In the genomic region with DNA sequence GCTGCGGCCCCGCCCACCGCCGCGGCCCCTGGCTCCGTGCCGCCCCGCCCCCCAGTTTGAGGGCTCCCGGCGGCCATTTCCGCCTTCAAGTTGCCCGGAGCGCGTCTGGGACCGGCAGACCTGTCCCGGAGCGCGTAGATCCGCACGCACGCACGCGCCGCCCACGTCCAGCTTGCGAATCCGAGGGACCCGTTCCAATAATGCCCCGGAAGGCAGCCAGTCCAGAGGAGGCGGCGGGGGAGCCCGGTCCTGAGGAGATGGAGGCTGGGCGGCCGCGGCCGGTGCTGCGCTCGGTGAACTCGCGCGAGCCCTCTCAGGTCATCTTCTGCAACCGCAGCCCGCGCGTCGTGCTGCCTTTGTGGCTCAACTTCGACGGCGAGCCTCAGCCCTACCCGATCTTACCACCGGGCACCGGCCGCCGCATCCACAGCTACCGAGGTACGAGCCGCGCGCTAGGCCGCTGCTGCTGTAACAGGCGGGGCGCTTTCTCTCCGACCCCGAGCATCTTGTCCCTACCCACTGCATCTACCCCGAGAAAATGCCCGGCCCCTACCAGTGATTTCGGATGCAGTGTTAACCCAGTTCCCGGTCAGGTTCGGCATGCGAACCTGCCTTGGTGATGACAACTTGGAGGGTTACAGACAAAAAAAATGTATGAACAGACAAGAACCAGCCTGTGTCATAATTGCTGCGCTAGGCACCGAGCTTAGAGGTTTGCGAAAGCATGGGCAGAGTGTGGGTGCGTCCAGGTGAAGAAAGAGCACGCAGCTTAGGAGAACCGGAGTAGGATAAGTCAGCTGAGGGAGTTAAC, we compare ENCODE assay signal across 8 mouse cellular contexts. TPM values are rescaled to one million over a fixed set of nuclear protein-coding genes. Genes with fewer than 3 reads are reported as not detected.
A peak's percentile ranks its signal among the peaks of the same experiment; 100 is the strongest.
DNase-seq lines count a peak whose midpoint lies in the region; ATAC-seq and TF ChIP-seq lines count a peak whose summit lies in the region.

A gene (plus strand): TSS at position 19 of the 811 bp plus-strand sequence.

- peaks cover 12% of the 10 kb centered on the region for H3K4me1 ChIP-seq in hindbrain, embryonic 16.5 days (ENCODE audit: control insufficient read depth, insufficient read depth, low read depth, low read length)
- H3K4me1 ChIP-seq in megakaryocyte, embryonic 14.5 days = peaks cover 30% of the 10 kb centered on the region

- DNase-seq in ZHBTc4 (ENCODE audit: low read depth, low spot score) = peak; percentile 90
- peak; percentile 95 for DNase-seq in gastrocnemius, adult 2 months
- peak; percentile 72 to 86 for DNase-seq in left cerebral cortex, adult 8-10 months (ENCODE audit: low spot score in 2 of 2)
- peak; percentile 91 to 92 for DNase-seq in right cerebral cortex, postnatal 10 days (ENCODE audit: low spot score in 2 of 2)
- DNase-seq in urinary bladder, postnatal 25 days (ENCODE audit: low spot score) = peak; percentile 85

- ATAC-seq in common myeloid progenitor, adult 5-6 weeks (replicated peaks; ENCODE audit: low read depth, poor library complexity, severe bottlenecking) = peak; percentile 76
- ATAC-seq in hindbrain, embryonic 16.5 days = peak; percentile 89

- H3K9ac ChIP-seq in hindbrain, embryonic 16.5 days (ENCODE audit: low read depth, low read length) = peak within 1 kb of the TSS; percentile 82

- no peaks in the 10 kb centered on the region for H3K27me3 ChIP-seq in hindbrain, embryonic 16.5 days (replicated peaks; ENCODE audit: control insufficient read depth, insufficient read depth, low read length)
- no peaks in the 10 kb centered on the region for H3K27me3 ChIP-seq in megakaryocyte, embryonic 14.5 days (replicated peaks)

- peak; percentile 34 for TF ChIP-seq CTCF in gastrocnemius, adult 2 months (IDR thresholded peaks at IDR 0.05)

- peak within 1 kb of the TSS; percentile 92 for H3K27ac ChIP-seq in gastrocnemius, adult 2 months
- H3K27ac ChIP-seq in hindbrain, embryonic 16.5 days (ENCODE audit: low read depth, low read length) = peak within 1 kb of the TSS; percentile 88

- intact Hi-C loops in gastrocnemius, adult 2 months (cut with DNase I) = loop anchor here (5.0 kb wide), 1 partner anchor 97 kb away; no protein-coding TSS in a partner anchor

- H3K4me3 ChIP-seq in gastrocnemius, adult 2 months = peak within 1 kb of the TSS; percentile 94
- H3K4me3 ChIP-seq in hindbrain, embryonic 16.5 days (ENCODE audit: low read length) = peak within 1 kb of the TSS; percentile 85
- peak within 1 kb of the TSS; percentile 97 for H3K4me3 ChIP-seq in megakaryocyte, embryonic 14.5 days (replicated peaks)

- peak within 1 kb of the TSS; percentile 83 for H3K4me2 ChIP-seq in hindbrain, embryonic 16.5 days (ENCODE audit: low read length)

- under 1% methylated on average over 65 of the region's 76 CpGs for WGBS in hindbrain, embryonic 16.5 days

- peaks cover 4% of the 10 kb centered on the region; the same call in 1 of the 2 replicates for H3K36me3 ChIP-seq in hindbrain, embryonic 16.5 days (ENCODE audit: control insufficient read depth, insufficient read depth, low read length)
- peaks cover 29% of the 10 kb centered on the region for H3K36me3 ChIP-seq in megakaryocyte, embryonic 14.5 days (replicated peaks; ENCODE audit: low read length)

- H3K9me3 ChIP-seq in hindbrain, embryonic 16.5 days (ENCODE audit: control insufficient read depth, low read length) = no peaks in the 10 kb centered on the region
- H3K9me3 ChIP-seq in megakaryocyte, embryonic 14.5 days = no peaks in the 10 kb centered on the region

RNA-seq across cellular contexts. Expression of the gene that starts here (rescaled TPM):
- 10.6 and 15.9 TPM in 2 replicates for total RNA-seq in common myeloid progenitor, adult 5-6 weeks (2017)
- 1 to 10 TPM; 5.1 to 5.9 TPM for total RNA-seq in gastrocnemius, adult 2 months (2021)
- polyA plus RNA-seq in hindbrain, embryonic 16.5 days (2015; fragmentation: Nextera tagmentation; extraction: Ambion mirVana) = 73.0 and 74.5 TPM in 2 replicates
- 10 to 100 TPM; 38.6 to 49.8 (median 41.2) TPM for total RNA-seq in left cerebral cortex, adult 8-10 months (2022)
- polyA plus RNA-seq in megakaryocyte, embryonic 14.5 days (2012; ENCODE audit: insufficient read depth, low replicate concordance) = 2.8 and 7.5 TPM in 2 replicates

Comparison
In these comparisons a context has a peak if more than half of its experiments do, and no peak if none do; other contexts are left out.
1. Peak in every context shown above with its lines: DNase-seq, ATAC-seq, H3K4me3 ChIP-seq and H3K27ac ChIP-seq.